Mouse (Mus musculus): ENCODE measurements at regions not wholly inside any gene's neighbourhood (a gene's known extent, or its start where the extent isn't known, plus 50 kb on each side); places are given as distances from the start of the nearest gene placed in this dataset.

GRCm38 (mm10) chr1:63920181-63920933, 151.3 kb upstream of the 4933402D24Rik start:
- no peak for DNase-seq (ENCODE audit: low spot score)

GRCm38 (mm10) chr1:63918200-63918599, 149.1 kb upstream of the 4933402D24Rik start:
- no peak for DNase-seq (ENCODE audit: low spot score)

- DNase-seq (ENCODE audit: low spot score) = no peak
Measured at GRCm38 (mm10) chr1:63916907-63917650, 148.0 kb upstream of the 4933402D24Rik start.

- no peak for DNase-seq (ENCODE audit: low spot score)
Measured at GRCm38 (mm10) chr1:63910765-63911164, 141.7 kb upstream of the 4933402D24Rik start.

- no peak for DNase-seq (ENCODE audit: low spot score)
Measured at GRCm38 (mm10) chr1:63909191-63909590, 140.1 kb upstream of the 4933402D24Rik start.

- no peak for DNase-seq (ENCODE audit: low spot score)
Measured at GRCm38 (mm10) chr1:63903620-63904019, 134.6 kb upstream of the 4933402D24Rik start.

DNA sequence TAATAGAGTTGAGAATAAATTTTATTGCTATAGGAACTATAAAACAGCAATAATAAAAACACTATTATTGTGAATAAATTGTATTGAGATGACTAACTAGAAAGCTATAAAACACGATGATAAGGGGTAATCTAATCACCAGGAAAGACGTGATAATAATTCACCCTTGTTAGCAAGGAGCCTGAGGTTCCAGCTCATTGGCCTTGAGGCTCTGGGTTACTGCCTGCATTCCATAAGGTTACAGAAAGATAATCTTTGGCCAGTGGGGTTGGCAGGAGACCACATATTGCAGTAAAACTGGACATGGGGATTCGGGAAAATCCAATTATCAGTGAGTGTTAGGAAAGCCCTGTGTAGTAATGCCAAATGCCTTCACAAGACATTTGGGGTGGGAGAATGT, 134.1 kb upstream of the 4933402D24Rik start:
- DNase-seq (ENCODE audit: low spot score) = no peak

- DNase-seq (ENCODE audit: low spot score) = no peak
Measured at GRCm38 (mm10) chr1:63902391-63902790, 133.3 kb upstream of the 4933402D24Rik start.

DNA sequence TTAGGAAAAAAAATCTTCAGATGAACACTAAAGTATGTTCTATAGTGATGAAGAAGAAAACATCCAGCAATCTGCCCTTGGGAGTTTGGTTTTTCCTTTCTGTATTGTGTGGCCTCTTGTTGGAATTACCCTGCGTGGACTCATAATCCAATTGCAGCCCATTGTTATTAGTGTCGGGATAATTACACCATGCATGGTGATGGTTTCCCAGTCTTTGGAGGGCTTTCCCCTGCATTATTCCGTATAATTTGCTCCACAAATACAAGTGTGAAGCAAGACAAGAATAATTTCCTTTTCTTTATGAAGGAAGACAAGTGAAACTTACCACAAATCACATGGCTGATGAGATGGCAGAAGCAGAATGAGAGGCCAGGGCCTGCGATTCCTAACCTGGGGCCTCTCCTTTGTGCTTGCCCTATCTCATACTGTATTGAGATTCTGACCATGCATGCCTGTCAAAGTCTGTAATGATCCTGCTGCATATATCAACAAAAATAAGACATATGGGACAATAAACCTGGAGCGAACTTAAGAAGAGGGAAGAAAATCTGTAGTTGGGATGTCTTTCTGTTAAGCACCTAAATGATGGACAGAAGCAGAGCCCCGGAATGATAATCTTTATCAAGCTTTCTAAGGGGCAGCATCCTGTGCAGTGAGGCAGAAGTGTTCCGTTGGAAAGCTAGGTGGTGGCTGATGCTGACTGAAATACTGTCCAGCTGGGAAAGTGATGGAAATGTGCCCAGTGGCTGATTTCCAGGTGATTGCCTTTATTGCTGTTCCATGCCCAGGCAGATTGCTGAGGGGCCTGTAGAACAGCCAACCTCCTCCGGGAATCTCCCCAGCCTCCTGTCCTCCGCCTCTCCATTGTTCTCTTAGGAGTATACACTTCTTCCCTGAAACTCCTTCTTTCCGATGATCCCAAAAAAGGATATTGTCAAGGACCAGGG, 130.8 kb upstream of the 4933402D24Rik start:
- no peak for DNase-seq (ENCODE audit: low spot score)

DNA sequence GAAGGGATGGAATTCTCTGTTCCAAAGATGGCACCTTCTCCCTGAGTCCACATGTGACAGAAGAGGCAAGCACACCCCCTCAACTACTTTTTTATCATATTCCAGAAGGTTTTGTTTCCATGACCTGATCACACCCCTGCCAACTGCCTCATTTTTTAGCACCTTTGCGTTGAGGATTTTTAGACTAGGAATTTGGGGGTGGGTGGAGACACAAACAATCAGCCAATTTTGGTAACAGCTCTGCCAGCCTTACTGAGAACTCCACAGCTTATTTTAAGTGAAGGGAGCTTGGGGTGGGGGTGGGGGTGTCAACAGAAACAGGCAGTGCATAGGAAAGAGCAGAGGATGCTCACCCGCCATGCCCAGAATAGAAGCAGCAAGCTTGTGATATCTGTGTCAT, 129.7 kb upstream of the 4933402D24Rik start:
- DNase-seq (ENCODE audit: low spot score) = no peak

DNA sequence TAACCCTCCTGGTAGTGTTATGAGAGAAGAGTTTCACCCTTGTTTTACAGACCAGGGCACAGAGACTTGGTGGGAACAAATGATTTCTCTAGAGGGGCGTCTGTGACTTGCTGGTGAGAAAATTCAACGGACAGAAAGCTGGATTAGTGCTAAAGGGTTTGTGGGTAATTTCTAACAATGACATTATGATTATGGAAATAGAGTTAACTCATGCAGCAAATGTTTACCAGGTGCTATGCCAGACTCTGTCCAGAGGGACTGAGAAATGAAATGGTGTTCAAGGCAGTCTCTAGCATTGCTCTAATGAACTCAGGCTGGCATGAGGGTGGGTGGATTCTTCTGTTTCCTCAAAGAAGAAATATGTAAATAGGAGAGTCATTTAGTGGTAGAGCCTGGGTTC, 128.5 kb upstream of the 4933402D24Rik start:
- no peak for DNase-seq (ENCODE audit: low spot score)

GRCm38 (mm10) chr1:63879570-63879969, 110.5 kb upstream of the 4933402D24Rik start:
- DNase-seq (ENCODE audit: low spot score) = no peak

DNA sequence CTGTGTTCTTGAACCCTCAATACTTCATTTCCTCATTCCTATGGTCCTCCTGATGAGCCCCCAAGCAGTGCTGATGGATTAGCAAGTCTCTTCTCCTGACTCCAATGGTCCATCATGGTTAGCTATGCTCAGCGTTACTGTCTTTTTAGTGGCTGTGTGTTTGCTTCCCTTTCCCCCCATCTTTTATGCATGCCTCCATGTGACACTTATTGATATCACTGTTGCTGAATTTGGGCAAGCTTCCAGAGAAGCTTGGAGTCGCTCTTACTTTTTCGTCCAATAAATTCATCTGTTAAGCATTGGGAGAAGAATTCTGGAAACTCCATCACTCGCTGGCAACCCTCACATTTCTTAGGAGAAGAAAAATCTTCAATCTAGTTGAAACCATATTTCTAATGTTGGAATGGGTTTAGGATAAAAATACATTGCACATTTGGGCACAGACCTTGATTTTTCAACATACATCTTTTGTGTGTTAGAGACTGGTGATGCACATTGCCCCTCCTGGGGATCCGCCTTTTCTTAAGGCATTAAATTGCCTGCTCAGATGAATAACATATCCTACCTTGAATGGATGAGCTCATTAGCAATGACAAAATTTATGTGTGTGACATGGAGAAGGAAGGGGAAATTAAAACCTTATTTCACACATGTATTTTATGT, 107.7 kb upstream of the 4933402D24Rik start:
- no peak for DNase-seq (ENCODE audit: low spot score)

GRCm38 (mm10) chr1:63875297-63875962, 106.4 kb upstream of the 4933402D24Rik start:
- DNase-seq (ENCODE audit: low spot score) = no peak

DNA sequence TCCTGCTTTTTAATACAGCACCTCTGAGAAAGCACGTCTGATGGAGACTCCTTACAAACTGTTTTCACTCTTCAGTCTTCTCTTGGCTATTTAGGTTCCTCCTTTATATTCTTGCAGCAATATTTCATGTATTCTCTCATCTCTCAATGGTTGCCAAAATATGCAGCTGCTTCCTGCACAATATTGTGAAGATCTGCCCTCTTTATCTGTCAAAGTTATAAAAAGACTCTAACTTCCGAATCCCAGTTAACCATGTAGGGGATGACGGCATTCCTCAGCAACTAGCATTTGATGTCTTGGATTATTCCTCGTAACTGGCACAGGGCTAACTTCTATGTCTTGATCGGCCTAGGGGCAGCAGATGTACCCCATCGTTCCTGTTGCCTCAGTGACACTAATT, 102.8 kb upstream of the 4933402D24Rik start:
- no peak for DNase-seq (ENCODE audit: low spot score)

GRCm38 (mm10) chr1:63869342-63869741, 100.3 kb upstream of the 4933402D24Rik start:
- no peak for DNase-seq (ENCODE audit: low spot score)

DNA sequence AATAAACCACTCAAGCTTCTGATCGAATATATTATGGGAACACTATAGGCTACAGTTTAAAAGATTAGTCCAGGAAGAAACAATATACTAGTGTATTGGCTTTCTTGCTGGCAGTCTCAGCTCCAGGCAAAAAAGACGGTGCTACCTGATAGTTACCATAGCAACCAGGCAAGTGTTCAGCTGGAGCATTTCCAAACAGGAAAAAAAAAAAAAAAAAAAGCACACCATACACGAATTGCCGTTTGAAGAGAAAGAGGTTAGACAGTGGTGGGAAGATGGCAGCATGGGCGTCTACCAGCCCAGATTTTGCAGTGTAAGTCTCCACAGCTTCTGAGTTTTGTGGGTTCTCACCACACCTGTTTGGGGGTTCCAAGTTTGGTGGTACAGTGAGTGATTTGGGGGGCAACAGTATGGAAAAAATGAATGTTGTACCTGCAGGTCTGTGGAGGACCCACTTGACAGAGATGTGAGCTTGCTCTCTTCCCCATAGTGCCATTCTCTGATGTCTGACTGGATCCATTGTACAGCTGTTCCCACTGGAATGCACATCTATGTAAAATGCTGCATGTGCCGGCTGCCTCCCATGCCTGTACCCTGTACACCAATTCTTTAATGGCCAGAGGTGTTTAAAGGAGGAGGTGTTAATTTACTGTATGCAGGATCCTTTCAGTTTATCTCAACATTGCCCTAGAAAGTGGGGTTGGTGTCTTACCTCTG, 89.0 kb upstream of the 4933402D24Rik start:
- DNase-seq (ENCODE audit: low spot score) = no peak

- no peak for DNase-seq (ENCODE audit: low spot score)
Measured at GRCm38 (mm10) chr1:63857468-63857867, 88.4 kb upstream of the 4933402D24Rik start.

GRCm38 (mm10) chr1:63856366-63856765, 87.3 kb upstream of the 4933402D24Rik start:
- DNase-seq (ENCODE audit: low spot score) = no peak

- DNase-seq (ENCODE audit: low spot score) = peak; percentile 7
Measured at GRCm38 (mm10) chr1:63854794-63855193, 85.7 kb upstream of the 4933402D24Rik start.

Measured in embryo, embryonic 10.5 days (tissue).